Mouse (Mus musculus) urinary bladder, adult 2 months (tissue): ENCODE results near the gene Ephx4. TPM values are rescaled to one million over a fixed set of nuclear protein-coding genes. Genes with fewer than 3 reads are reported as not detected.

Source experiments
- DNase-seq: peaks from one replicate; pipeline ENCODE4 v3.0.0; 2022; ENCODE audit warnings: low spot score
- polyA plus RNA-seq: library from polyadenylated mRNA; depleted of rRNA; stranded (reverse); fragments of >200 nt; gene quantifications from 2 replicates; pipeline ENCODE4 v1.2.3, GENCODE M21; 2012; rRNA removed

The Ephx4 gene
- polyA plus RNA-seq, 1 experiment = 0.70 TPM

GRCm38 (mm10) chr5:107434001-107434400 is 31.5 kb downstream of the Ephx4 start:
- no peak for DNase-seq

DNA sequence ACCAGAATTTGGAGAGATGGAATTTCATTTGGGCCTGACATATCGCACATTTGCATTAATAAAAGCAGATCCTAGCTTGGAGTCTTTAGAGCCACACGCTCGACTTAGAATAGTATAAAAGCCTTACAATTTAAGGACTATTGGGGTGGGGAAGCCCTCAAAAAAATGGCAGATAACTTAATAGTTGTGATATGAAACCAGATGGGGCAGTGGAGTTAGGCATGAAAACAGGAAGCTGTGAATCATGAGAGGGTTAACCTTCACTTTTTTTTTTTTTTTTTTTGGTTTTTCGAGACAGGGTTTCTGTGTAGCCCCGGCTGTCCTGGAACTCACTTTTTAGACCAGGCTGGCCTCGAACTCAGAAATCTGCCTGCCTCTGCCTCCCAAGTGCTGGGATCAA is 33.6 kb downstream of the Ephx4 start:
- DNase-seq = no peak

DNA sequence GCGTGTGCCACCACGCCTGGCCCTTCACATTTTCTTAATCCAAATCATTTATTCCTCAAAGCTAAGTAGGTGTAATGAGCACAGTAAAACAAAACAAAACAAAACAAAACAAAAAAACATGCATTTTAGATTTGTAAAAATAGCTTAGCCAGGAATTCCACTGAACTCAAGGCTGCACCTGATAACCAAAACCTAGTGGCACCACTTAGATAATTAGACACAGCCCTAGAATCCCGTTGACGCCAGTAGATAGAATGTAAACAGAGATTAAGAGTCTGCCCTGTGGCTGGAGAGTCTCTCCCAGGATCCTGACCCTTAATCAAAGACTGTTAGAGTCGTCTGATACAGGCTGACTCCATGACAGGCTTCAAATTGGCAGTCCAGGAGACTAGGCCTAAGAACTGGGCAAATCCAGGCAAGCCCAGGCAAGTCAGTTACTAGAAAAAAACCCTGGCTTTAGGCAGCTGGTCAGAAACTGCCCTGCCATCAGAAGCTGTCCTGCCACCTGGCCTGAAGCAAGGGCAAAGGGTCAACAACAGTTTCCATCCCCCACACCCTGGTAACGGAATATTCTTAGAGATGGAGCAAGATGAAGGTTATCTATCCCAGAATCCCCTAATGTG is 34.2 kb downstream of the Ephx4 start:
- no peak for DNase-seq

- DNase-seq = peak; percentile 91
Observed at GRCm38 (mm10) chr5:107437464-107438281, 35.1 kb downstream of the Ephx4 start, which contains the start of gene Btbd8. Gene Btbd8, plus strand, starts transcription at chr5:107437997.

- no peak for DNase-seq
Observed at GRCm38 (mm10) chr5:107438353-107438752, 35.8 kb downstream of the Ephx4 start.

DNA sequence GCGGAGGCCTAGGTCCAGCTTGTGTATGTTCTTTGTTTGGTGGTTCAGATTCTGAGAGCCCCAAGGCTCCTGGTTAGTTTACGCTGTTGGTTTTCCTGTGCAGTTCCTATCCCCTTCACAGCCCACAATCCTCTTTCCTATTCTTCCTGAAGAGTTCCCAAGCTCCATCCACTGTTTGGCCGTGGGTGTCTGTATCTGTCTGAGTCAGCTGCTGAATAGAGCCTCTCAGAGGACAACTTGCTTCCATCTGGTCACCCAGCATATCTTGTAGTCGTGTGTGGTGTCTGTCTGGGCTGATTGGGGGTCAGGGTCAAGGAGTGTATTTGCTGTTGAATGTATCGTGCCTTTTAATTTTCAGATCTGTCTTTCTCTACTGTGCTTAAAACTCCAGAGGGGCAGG is 39.3 kb downstream of the Ephx4 start:
- DNase-seq = no peak

GRCm38 (mm10) chr5:107444251-107444650 is 41.7 kb downstream of the Ephx4 start:
- DNase-seq = no peak

DNA sequence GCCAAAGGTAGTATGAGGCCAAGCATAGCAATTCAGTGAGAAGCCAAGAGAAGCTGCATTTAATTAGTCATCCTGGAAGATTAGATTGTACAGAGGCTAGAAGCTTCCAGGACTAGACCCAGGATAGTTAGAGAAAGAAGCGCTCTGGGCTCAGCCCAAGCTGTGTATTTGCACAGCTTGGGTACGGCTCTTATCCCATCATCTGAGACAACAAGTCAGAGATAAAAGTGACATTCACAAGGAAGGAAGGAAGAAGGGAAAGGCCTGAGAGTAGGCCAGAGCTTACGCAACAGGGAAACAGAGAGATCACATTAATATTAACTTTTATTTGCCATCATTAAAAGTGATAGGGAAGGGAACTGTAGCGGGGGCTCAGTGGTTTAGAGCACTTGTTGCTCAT is 45.4 kb downstream of the Ephx4 start:
- no peak for DNase-seq

DNA sequence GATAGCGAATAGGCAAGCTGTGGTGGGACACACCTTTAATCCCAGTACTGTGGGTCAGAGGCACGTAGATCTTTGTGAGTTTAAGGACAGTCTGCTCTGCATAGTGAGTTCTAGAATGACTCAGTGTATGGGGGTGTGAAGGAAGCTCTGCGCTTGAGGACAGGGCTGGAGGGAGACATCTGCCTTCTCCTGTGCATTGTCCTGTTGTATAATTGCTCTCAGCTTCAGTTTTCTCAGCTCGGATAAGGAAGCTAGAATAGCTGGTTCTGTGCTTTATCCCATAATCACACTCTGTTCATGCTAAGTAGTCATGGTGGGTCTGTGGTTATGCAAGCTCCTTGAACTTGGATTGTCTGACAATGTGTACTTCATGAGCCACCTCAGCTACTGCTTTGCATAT is 46.2 kb downstream of the Ephx4 start:
- DNase-seq = no peak

GRCm38 (mm10) chr5:107449620-107450019 is 47.1 kb downstream of the Ephx4 start:
- no peak for DNase-seq

- no peak for DNase-seq
Observed at GRCm38 (mm10) chr5:107450299-107450698, 47.8 kb downstream of the Ephx4 start.

GRCm38 (mm10) chr5:107462147-107463076 is 59.9 kb downstream of the Ephx4 start:
- DNase-seq = no peak

DNA sequence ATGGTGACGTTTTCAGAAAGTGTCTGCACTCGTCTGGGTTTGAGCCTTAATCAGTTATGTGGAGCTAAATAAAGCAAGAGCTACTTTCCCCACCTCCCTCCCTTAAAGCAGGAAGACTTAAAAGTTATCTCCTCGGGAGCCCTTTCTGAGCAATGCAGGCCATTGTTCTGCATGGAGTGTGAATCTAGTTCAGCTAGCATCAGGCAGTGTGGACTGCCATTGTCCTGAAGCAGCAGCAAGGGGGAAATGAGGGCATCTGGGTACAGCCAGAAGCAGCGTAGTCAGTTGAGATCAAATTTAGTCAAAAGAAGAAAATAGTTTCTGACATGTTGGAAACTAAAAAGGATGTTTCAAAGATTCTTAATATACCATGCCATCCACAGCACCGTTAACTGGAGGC is 64.0 kb downstream of the Ephx4 start:
- DNase-seq = no peak

DNA sequence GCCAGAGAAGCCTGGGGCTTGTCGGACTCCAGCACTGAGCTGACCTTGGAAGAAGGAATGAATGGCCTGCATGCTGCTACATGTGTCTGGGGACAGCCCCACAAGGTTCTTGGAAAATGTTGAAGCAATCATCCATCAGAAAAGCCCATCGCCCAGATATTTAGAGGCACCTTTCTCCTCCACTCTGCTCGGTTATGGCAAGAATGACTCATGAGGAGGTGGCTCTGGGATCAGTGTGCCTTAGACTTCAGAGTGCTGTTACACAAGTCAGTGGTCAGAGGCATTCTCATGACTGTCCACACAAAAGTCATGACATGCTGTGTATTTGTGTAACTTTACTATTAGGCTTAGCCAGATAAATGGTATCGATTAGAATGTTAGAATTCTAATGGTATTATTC is 64.6 kb downstream of the Ephx4 start:
- DNase-seq = no peak

GRCm38 (mm10) chr5:107470600-107471329 is 68.2 kb downstream of the Ephx4 start:
- no peak for DNase-seq

Other genes starting within 250 kb of the Ephx4 start
- 42.5 and 61.3 TPM in 2 replicates for gene Tgfbr3, start 113.1 kb upstream of the Ephx4 start, polyA plus RNA-seq
- gene Brdt, start 71.6 kb upstream of the Ephx4 start, polyA plus RNA-seq = 2.5 and 2.7 TPM in 2 replicates
- gene Lpcat2b, start 28.8 kb downstream of the Ephx4 start, polyA plus RNA-seq = not detected in 2 replicates
- 3.5 and 3.7 TPM in 2 replicates for gene Btbd8, start 35.3 kb downstream of the Ephx4 start, polyA plus RNA-seq
- 0.04 and 0.12 TPM in 2 replicates for gene Gm42669, start 104.9 kb downstream of the Ephx4 start, polyA plus RNA-seq
- 0.06 TPM in 1 of 2 replicates, not detected in the other for gene 1700028K03Rik, start 132.0 kb downstream of the Ephx4 start, polyA plus RNA-seq
- 13.5 and 15.1 TPM in 2 replicates for gene Rpap2, start 194.6 kb downstream of the Ephx4 start, polyA plus RNA-seq
- gene Glmn, start 195.2 kb downstream of the Ephx4 start, polyA plus RNA-seq = 6.5 and 8.0 TPM in 2 replicates